Mouse (Mus musculus): ENCODE results near the gene Prlh. TPM values are rescaled to one million over a fixed set of nuclear protein-coding genes. Genes with fewer than 3 reads are reported as not detected.

The Prlh gene
- polyA plus RNA-seq, 1 experiment = not detected

- Histone ChIP-seq H3K4me2 (ENCODE audit: low read depth) (no peak overlapping the region), H3K27me3 (ENCODE audit: control insufficient read depth, insufficient read depth, insufficient read length) (peaks cover 43% of the 10 kb centered on the region), H3K4me3 (no peak overlapping the region), H3ac (ENCODE audit: control insufficient read depth, insufficient read length) (no peak overlapping the region), H3K36me3 (ENCODE audit: control insufficient read depth, insufficient read depth) (no peaks in the 10 kb centered on the region), H3K79me2 (ENCODE audit: control insufficient read depth, insufficient read depth) (no peaks in the 10 kb centered on the region)
- TF ChIP-seq POLR2AphosphoS2 (IDR thresholded peaks at IDR 0.05; ENCODE audit: insufficient read length, low read depth) = no peak
- no peak for TF ChIP-seq E2F4 (IDR thresholded peaks at IDR 0.05; ENCODE audit: insufficient read depth)
- TF ChIP-seq MYOG (IDR thresholded peaks at IDR 0.05; ENCODE audit: control insufficient read depth in 1 of 3, insufficient read depth in 1 of 3, insufficient read length in 2 of 3, low read depth in 2 of 3) = no peak
Measured at GRCm38 (mm10) chr1:90962526-90962925, 9.6 kb downstream of the Prlh start.

- TF ChIP-seq SRF (IDR thresholded peaks at IDR 0.05; ENCODE audit: control insufficient read depth, insufficient read length, low read depth) (no peak), MAX (IDR thresholded peaks at IDR 0.05; ENCODE audit: low read depth) (no peak), USF1 (IDR thresholded peaks at IDR 0.05; ENCODE audit: low read depth) (no peak), CEBPB (IDR thresholded peaks at IDR 0.05; ENCODE audit: insufficient read depth, poor library complexity, severe bottlenecking) (no peak), POLR2AphosphoS2 (IDR thresholded peaks at IDR 0.05; ENCODE audit: insufficient read length, low read depth) (no peak)
Measured at GRCm38 (mm10) chr1:90962994-90963393, 10.1 kb downstream of the Prlh start.

DNA sequence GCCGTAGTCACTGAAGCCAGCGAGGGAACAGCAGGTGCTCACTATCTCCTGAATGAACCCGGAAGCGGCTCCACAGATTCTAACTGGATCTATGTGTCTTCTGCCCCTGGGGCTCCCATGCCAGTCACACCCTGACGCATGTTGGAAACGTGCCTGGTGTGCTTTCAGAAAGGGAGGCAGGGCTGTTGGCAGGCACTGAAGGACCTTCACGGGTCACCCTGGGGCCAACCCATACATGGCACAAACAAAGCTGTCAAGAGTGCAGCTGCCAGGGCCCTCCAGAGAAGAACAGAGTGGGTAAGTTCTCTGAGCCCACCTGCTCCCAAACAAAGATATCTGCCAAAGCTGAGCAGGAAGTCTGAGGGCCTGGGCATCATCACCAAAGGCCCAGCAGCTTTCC lies 14.7 kb downstream of the Prlh start:
- Histone ChIP-seq H3K36me3 (ENCODE audit: control insufficient read depth, insufficient read depth) (no peaks in the 10 kb centered on the region), H3K4me3 (no peak overlapping the region), H3K4me2 (ENCODE audit: low read depth) (no peak overlapping the region), H3ac (ENCODE audit: control insufficient read depth, insufficient read length) (no peak overlapping the region), H3K27me3 (ENCODE audit: control insufficient read depth, insufficient read depth, insufficient read length) (peaks cover 3% of the 10 kb centered on the region), H3K79me2 (ENCODE audit: control insufficient read depth, insufficient read depth) (no peaks in the 10 kb centered on the region)
- peak in 1 of 3 experiments; percentile 6 for TF ChIP-seq MYOD1 (IDR thresholded peaks at IDR 0.05; ENCODE audit: control insufficient read depth in 1 of 3, insufficient read length in 2 of 3, low read depth in 2 of 3)
- peak in 1 of 3 experiments; percentile 43 for TF ChIP-seq MYOG (IDR thresholded peaks at IDR 0.05; ENCODE audit: control insufficient read depth in 1 of 3, insufficient read depth in 1 of 3, insufficient read length in 2 of 3, low read depth in 2 of 3)
- no peak for TF ChIP-seq USF1 (IDR thresholded peaks at IDR 0.05; ENCODE audit: low read depth)
- no peak for TF ChIP-seq E2F4 (IDR thresholded peaks at IDR 0.05; ENCODE audit: insufficient read depth)
- TF ChIP-seq POLR2A (IDR thresholded peaks at IDR 0.05; ENCODE audit: insufficient read length, low read depth) = no peak
- no peak for TF ChIP-seq MAX (IDR thresholded peaks at IDR 0.05; ENCODE audit: low read depth)
- no peak for TF ChIP-seq POLR2AphosphoS2 (IDR thresholded peaks at IDR 0.05; ENCODE audit: insufficient read length, low read depth)

More at GRCm38 (mm10) chr1:90962994-90963393, 10.1 kb downstream of the Prlh start:
- Histone ChIP-seq H3K79me2 (ENCODE audit: control insufficient read depth, insufficient read depth) (no peaks in the 10 kb centered on the region), H3K4me2 (ENCODE audit: low read depth) (no peak overlapping the region), H3K36me3 (ENCODE audit: control insufficient read depth, insufficient read depth) (no peaks in the 10 kb centered on the region), H3ac (ENCODE audit: control insufficient read depth, insufficient read length) (no peak overlapping the region), H3K4me3 (no peak overlapping the region), H3K27me3 (ENCODE audit: control insufficient read depth, insufficient read depth, insufficient read length) (peaks cover 42% of the 10 kb centered on the region)

GRCm38 (mm10) chr1:90968649-90969048 lies 15.7 kb downstream of the Prlh start:
- Histone ChIP-seq H3K4me2 (ENCODE audit: low read depth) (no peak overlapping the region), H3K4me3 (no peak overlapping the region), H3K36me3 (ENCODE audit: control insufficient read depth, insufficient read depth) (no peaks in the 10 kb centered on the region), H3ac (ENCODE audit: control insufficient read depth, insufficient read length) (no peak overlapping the region), H3K27me3 (ENCODE audit: control insufficient read depth, insufficient read depth, insufficient read length) (no peaks in the 10 kb centered on the region), H3K79me2 (ENCODE audit: control insufficient read depth, insufficient read depth) (no peaks in the 10 kb centered on the region)
- TF ChIP-seq MYOG (IDR thresholded peaks at IDR 0.05; ENCODE audit: control insufficient read depth in 1 of 3, insufficient read depth in 1 of 3, insufficient read length in 2 of 3, low read depth in 2 of 3) (no peak), POLR2AphosphoS2 (IDR thresholded peaks at IDR 0.05; ENCODE audit: insufficient read length, low read depth) (no peak), TCF3 (IDR thresholded peaks at IDR 0.05; ENCODE audit: insufficient read length, low read depth) (no peak), REST (IDR thresholded peaks at IDR 0.05; ENCODE audit: insufficient read depth, insufficient read length) (no peak), MYOD1 (IDR thresholded peaks at IDR 0.05; ENCODE audit: control insufficient read depth in 1 of 3, insufficient read length in 2 of 3, low read depth in 2 of 3) (no peak), SRF (IDR thresholded peaks at IDR 0.05; ENCODE audit: control insufficient read depth, insufficient read length, low read depth) (no peak), CEBPB (IDR thresholded peaks at IDR 0.05; ENCODE audit: insufficient read depth, poor library complexity, severe bottlenecking) (no peak), MAX (IDR thresholded peaks at IDR 0.05; ENCODE audit: low read depth) (no peak), TCF12 (IDR thresholded peaks at IDR 0.05; ENCODE audit: insufficient read depth, poor library complexity, severe bottlenecking) (no peak), E2F4 (IDR thresholded peaks at IDR 0.05; ENCODE audit: insufficient read depth) (no peak), POLR2A (IDR thresholded peaks at IDR 0.05; ENCODE audit: insufficient read length, low read depth) (no peak), USF1 (IDR thresholded peaks at IDR 0.05; ENCODE audit: low read depth) (no peak)

DNA sequence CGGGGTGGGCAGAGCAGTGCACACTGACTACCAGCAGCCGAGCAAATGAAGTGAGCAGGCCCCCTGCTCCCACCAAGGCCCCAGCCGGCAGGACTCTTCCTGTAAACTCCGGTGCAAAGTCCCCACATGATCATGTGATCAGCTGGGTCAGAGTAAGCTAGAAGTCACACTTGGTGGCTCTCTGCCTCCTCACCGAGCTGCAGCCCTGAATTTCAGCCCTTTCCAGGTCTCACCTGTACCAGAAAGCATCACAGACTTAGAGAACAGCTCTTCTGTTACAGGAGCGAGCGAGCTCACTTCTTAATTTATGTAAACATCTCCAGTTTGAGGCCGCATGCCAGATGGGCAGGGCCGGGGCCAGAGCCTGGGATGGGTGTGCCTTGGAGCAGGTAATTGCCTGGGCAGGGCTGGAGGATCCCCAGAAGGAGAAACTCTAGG lies 16.5 kb downstream of the Prlh start, which contains the start of gene Rab17:
Gene Rab17, minus strand, starts transcription at position 315 of the 438 bp plus-strand sequence.
- Histone ChIP-seq H3K79me2 (ENCODE audit: control insufficient read depth, insufficient read depth) (no peaks in the 10 kb centered on the region), H3ac (ENCODE audit: control insufficient read depth, insufficient read length) (no peak within 1 kb of the TSS), H3K27me3 (ENCODE audit: control insufficient read depth, insufficient read depth, insufficient read length) (no peaks in the 10 kb centered on the region), H3K4me2 (ENCODE audit: low read depth) (no peak within 1 kb of the TSS), H3K4me3 (no peak within 1 kb of the TSS), H3K36me3 (ENCODE audit: control insufficient read depth, insufficient read depth) (no peaks in the 10 kb centered on the region)
- TF ChIP-seq MYOG (IDR thresholded peaks at IDR 0.05; ENCODE audit: control insufficient read depth in 1 of 3, insufficient read depth in 1 of 3, insufficient read length in 2 of 3, low read depth in 2 of 3) (no peak), MYOD1 (IDR thresholded peaks at IDR 0.05; ENCODE audit: control insufficient read depth in 1 of 3, insufficient read length in 2 of 3, low read depth in 2 of 3) (no peak), REST (IDR thresholded peaks at IDR 0.05; ENCODE audit: insufficient read depth, insufficient read length) (no peak), SRF (IDR thresholded peaks at IDR 0.05; ENCODE audit: control insufficient read depth, insufficient read length, low read depth) (no peak), USF1 (IDR thresholded peaks at IDR 0.05; ENCODE audit: low read depth) (no peak), CEBPB (IDR thresholded peaks at IDR 0.05; ENCODE audit: insufficient read depth, poor library complexity, severe bottlenecking) (no peak), POLR2AphosphoS2 (IDR thresholded peaks at IDR 0.05; ENCODE audit: insufficient read length, low read depth) (no peak), E2F4 (IDR thresholded peaks at IDR 0.05; ENCODE audit: insufficient read depth) (no peak), TCF3 (IDR thresholded peaks at IDR 0.05; ENCODE audit: insufficient read length, low read depth) (no peak), TCF12 (IDR thresholded peaks at IDR 0.05; ENCODE audit: insufficient read depth, poor library complexity, severe bottlenecking) (no peak), POLR2A (IDR thresholded peaks at IDR 0.05; ENCODE audit: insufficient read length, low read depth) (no peak)
